Mouse (Mus musculus) midbrain, embryonic 13.5 days (tissue): ENCODE data around the gene Atf7. TPM values are rescaled to one million over a fixed set of nuclear protein-coding genes. Genes with fewer than 3 reads are reported as not detected.
"Not testable (repeated sequence)": the region's sequence is repeated elsewhere in the genome, so short reads cannot be mapped to it uniquely, and the experiment has no call there.

Experiments
- ATAC-seq: fragments of 200-750 bp; cut with Nextera tagmentation; 2 replicates; pipeline ENCODE4 v1.8.0; 2017; ENCODE audit warnings: mild to moderate bottlenecking, moderate TSS enrichment, moderate library complexity
- H3K27ac ChIP-seq: fragments of 300-500 bp; sonication (generic); 2 replicates; pipeline ENCODE4 v1.5.1; 2015; ENCODE audit warnings: inconsistent platforms, mild to moderate bottlenecking, moderate library complexity
- H3K27me3 ChIP-seq: fragments of 300-500 bp; sonication (generic); 2 replicates; pipeline ENCODE4 v1.6.1; 2015; ENCODE audit warnings: mild to moderate bottlenecking, inconsistent platforms
- H3K36me3 ChIP-seq: fragments of 300-500 bp; sonication (generic); 2 replicates; pipeline ENCODE4 v1.6.1; 2015; ENCODE audit warnings: mild to moderate bottlenecking, inconsistent platforms
- H3K4me1 ChIP-seq: fragments of 300-500 bp; sonication (generic); replicated peaks from 2 replicates; pipeline ENCODE4 v1.6.1; 2015; ENCODE audit warnings: inconsistent platforms
- H3K4me2 ChIP-seq: fragments of 300-500 bp; sonication (generic); replicated peaks from 2 replicates; pipeline ENCODE4 v1.6.1; 2015; ENCODE audit warnings: moderate library complexity, mild to moderate bottlenecking, inconsistent platforms
- H3K4me3 ChIP-seq: fragments of 300-500 bp; sonication (generic); replicated peaks from 2 replicates; pipeline ENCODE4 v1.5.1; 2015; ENCODE audit warnings: mild to moderate bottlenecking, inconsistent platforms
- H3K9ac ChIP-seq: fragments of 300-500 bp; sonication (generic); replicated peaks from 2 replicates; pipeline ENCODE4 v1.6.1; 2015; ENCODE audit warnings: mild to moderate bottlenecking, inconsistent platforms
- H3K9me3 ChIP-seq: fragments of 300-500 bp; sonication (generic); 2 replicates; pipeline ENCODE4 v1.6.1; 2016; ENCODE audit warnings: mild to moderate bottlenecking, inconsistent platforms
- WGBS: fragments of 180-500 bp; shearing (Covaris S2); methylation state at CpG from one replicate; pipeline ENCODE4 v1.1.7; 2015; 5-methylcytosine and 5-hydroxymethylcytosine counted together
- polyA plus RNA-seq: library from polyadenylated mRNA; unstranded; fragments of >200 nt; fragmentation: Nextera tagmentation; extraction: Ambion mirVana; gene quantifications from 2 replicates; pipeline ENCODE4 v1.2.1, GENCODE M21; 2015

The Atf7 gene
- polyA plus RNA-seq, 1 experiment from 2014 or later = 22.1 TPM

DNA sequence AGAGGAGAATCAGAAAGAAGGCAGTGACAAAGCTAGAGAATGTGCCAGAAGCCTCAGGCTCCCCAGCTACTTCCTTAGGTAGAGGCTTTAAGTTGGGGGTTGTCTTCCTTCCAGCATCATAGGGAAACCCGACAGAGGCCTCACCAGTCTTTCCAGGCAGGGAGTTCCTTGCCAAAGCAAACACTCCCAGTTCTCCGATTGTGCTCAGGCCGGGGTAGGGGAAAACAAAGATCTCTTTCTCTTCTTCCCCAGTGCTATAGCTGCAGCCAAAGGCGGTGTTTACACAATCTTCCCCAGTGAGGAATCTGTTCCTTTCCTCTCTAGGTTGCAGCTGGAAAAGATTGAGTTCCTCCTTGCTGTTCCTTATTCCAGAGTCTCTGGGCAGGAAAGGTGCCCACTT lies 31.4 kb upstream of the Atf7 start:
- no peak overlapping the region for H3K9ac ChIP-seq

DNA sequence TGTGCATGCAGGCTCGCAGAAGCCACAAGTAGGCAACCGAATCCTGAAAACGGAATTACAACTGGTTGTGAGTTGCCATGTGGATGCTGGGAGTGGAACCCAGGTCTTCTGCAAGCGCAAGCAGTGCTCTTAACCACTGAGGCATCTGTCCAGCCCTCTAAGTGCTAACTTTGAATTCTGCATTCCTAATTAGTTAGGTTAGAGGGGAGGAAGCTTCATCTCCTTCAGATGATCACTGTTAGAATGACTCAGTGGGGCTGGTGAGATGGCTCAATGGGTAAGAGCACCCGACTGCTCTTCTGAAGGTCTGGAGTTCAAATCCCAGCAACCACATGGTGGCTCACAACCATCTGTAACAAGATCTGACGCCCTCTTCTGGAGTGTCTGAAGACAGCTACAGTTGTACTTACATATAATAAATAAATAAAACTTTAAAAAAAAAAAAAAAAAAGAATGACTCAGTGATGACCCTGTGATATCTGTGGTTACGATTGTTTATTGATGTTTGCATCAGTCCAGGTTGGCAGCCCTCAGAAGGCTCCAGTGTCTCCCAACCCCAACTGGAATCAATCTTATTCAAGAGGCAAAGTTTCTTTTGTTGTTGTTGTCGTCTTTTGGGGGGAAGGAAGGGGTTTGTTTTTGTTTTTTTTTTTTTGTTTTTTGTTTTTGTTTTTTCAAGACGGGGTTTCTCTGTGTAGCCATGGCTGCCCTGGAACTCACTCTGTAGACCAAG lies 26.8 kb upstream of the Atf7 start:
- not testable (repeated sequence) for H3K9me3 ChIP-seq, H3K36me3 ChIP-seq, H3K27me3 ChIP-seq, H3K4me3 ChIP-seq, H3K9ac ChIP-seq, ATAC-seq, H3K4me2 ChIP-seq, H3K27ac ChIP-seq, H3K4me1 ChIP-seq
- WGBS = 84% methylated on average over 9 of the region's 9 CpGs

More for the DNA sequence above, 31.4 kb upstream of the Atf7 start:
- Histone ChIP-seq H3K9me3 (no peaks in the 10 kb centered on the region), H3K4me3 (no peak overlapping the region), H3K4me1 (0 out of 2 replicates have a peak, but pooled peaks cover 3% of the 10 kb centered on the region), H3K4me2 (no peak overlapping the region), H3K27me3 (no peaks in the 10 kb centered on the region), H3K36me3 (peaks cover 13% of the 10 kb centered on the region), H3K27ac (peak overlapping the region; percentile 51)
- ATAC-seq = no peak
- WGBS = 18% methylated on average over 4 of the region's 4 CpGs

DNA sequence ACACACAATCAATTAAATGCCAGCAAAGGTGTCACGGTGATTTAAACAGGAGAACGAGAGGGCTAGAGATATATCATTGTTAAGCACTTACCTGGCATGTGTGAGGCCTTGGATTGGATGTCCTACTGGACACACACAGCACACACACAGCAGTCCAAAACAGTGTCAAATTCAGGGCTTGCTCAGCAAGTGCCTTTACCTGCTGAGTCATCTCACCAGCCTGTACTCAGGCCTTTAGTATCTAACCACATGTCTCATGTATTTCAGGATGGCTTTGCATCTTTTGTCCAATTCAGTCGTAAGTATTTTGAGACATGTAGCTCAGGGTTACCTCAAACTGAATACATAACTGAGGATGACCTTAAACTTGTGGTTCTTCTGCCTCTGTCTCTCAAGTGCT lies 25.8 kb upstream of the Atf7 start:
- 90% methylated on average over 3 of the region's 3 CpGs for WGBS
- no peak overlapping the region for H3K27ac ChIP-seq
- no peak for ATAC-seq
- H3K4me1 ChIP-seq = no peaks in the 10 kb centered on the region
- no peak overlapping the region for H3K9ac ChIP-seq
- no peak overlapping the region for H3K4me2 ChIP-seq
- H3K9me3 ChIP-seq = no peaks in the 10 kb centered on the region
- H3K27me3 ChIP-seq = no peaks in the 10 kb centered on the region
- H3K4me3 ChIP-seq = no peak overlapping the region
- H3K36me3 ChIP-seq = no peaks in the 10 kb centered on the region

DNA sequence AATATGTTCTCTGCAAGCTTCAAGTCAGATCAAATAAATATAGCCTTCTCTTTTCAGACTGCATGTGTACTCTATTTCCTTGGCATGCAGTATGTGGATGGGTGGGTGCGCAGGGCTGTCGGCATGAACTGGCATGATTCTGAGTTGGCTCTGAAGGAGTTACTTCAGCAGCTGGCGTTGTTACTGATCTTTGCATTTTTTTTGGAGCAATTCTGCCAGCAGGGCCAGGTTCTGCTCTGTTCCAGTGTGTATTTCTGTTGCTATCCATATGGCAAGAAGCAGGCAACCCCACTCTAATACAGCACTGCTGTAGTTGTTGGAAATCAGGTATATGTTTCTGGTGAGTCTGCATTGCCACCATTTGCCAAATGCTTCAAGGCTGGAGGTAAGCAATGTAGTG lies 10.6 kb upstream of the Atf7 start:
- Histone ChIP-seq H3K4me2 (no peak overlapping the region), H3K9ac (no peak overlapping the region), H3K9me3 (no peaks in the 10 kb centered on the region), H3K27ac (no peak overlapping the region), H3K27me3 (no peaks in the 10 kb centered on the region), H3K4me3 (no peak overlapping the region), H3K4me1 (no peaks in the 10 kb centered on the region), H3K36me3 (no peaks in the 10 kb centered on the region)
- ATAC-seq = no peak
- 93% methylated on average over 3 of the region's 3 CpGs for WGBS

DNA sequence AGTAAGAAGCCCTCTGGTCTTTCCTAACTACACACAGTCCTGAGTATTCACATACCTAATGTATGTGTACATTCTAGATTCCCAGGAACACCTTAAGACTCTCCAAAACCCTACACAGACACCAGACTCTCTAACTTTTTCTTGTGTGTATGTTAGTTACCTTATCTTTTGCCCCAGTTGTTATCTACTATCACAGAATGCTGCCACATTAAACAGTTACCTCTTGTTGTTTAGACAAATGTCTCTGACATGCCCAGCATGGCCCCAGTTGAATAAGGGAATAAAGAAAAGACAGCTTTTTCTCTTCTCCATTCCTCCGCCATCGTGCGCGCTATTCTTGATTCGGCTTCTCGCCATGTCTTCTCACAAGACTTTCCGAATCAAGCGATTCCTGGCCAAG lies 9.4 kb upstream of the Atf7 start:
- H3K9me3 ChIP-seq = no peaks in the 10 kb centered on the region
- H3K27ac ChIP-seq = no peak overlapping the region
- no peaks in the 10 kb centered on the region for H3K36me3 ChIP-seq
- WGBS = 95% methylated on average over 8 of the region's 8 CpGs
- no peak overlapping the region for H3K4me3 ChIP-seq
- H3K4me1 ChIP-seq = no peaks in the 10 kb centered on the region
- no peak for ATAC-seq
- no peak overlapping the region for H3K4me2 ChIP-seq
- no peak overlapping the region for H3K9ac ChIP-seq
- no peaks in the 10 kb centered on the region for H3K27me3 ChIP-seq

DNA sequence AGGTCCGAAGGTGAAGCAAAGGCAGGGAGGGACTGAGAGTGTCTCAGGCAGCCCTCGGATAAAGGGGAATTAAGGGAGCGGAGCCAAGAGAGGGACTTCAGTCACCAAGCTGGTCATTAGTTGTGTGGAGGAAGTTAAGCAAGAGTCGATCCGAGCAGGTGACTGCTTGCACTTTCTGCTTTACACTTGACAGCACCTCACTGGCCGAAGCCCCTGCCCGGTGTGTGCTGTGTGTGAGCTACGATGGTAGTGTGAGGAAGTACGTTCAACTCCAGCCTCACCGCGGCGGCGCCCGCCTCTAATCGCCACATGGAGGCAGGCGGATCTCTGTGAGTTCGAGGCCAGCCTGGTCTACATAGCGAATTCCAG lies 407 bp upstream of the Atf7 start:
- no peaks in the 10 kb centered on the region for H3K36me3 ChIP-seq
- H3K4me1 ChIP-seq = peaks cover 19% of the 10 kb centered on the region
- H3K9ac ChIP-seq = peak overlapping the region; percentile 74
- WGBS = under 1% methylated on average over 18 of the region's 18 CpGs
- no peaks in the 10 kb centered on the region for H3K9me3 ChIP-seq
- peak overlapping the region; percentile 82 for H3K4me2 ChIP-seq
- H3K4me3 ChIP-seq = peak overlapping the region; percentile 65
- H3K27me3 ChIP-seq = no peaks in the 10 kb centered on the region
- H3K27ac ChIP-seq = peak overlapping the region; percentile 94
- peak; percentile 40; the same call in 1 of the 2 replicates for ATAC-seq

DNA sequence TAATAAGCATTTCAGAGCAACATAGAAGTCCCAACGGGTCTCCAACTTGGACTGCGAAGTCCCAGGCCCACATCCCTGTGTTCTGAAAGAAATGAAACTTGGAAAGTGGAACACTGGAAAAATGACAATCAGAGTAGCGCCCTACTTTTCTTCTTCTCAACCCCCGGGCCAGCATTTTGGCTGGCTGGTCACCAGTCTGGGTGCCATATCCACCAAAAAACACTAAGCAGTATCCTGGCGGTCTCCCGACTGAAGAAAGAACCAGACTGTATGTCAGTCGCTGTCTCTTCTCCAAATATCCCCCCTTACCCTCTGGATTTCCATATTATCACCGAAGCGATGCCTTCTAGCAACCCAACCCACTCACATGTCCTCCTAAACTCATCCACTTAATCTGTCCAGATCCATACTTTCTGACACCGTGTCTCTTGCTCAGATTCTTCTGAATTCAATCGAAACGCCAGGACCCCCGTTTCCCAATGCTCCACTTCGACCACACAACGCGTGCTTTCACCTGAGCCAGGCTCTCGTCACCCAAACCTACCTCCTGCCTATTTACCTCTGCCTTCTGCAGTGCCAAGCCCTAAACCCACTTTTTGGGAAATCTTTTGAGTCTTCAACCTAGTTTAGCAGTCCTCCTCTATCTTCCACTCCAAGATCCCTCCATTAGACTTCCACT lies 834 bp downstream of the Atf7 start:
- Histone ChIP-seq H3K9me3 (no peaks in the 10 kb centered on the region), H3K4me2 (peak overlapping the region; percentile 82), H3K9ac (peak overlapping the region; percentile 63), H3K27me3 (no peaks in the 10 kb centered on the region), H3K4me3 (peak overlapping the region; percentile 65), H3K4me1 (peaks cover 19% of the 10 kb centered on the region), H3K36me3 (no peaks in the 10 kb centered on the region), H3K27ac (no peak overlapping the region)
- 6% methylated on average over 17 of the region's 17 CpGs for WGBS
- no peak; the same call in 1 of the 2 replicates for ATAC-seq

DNA sequence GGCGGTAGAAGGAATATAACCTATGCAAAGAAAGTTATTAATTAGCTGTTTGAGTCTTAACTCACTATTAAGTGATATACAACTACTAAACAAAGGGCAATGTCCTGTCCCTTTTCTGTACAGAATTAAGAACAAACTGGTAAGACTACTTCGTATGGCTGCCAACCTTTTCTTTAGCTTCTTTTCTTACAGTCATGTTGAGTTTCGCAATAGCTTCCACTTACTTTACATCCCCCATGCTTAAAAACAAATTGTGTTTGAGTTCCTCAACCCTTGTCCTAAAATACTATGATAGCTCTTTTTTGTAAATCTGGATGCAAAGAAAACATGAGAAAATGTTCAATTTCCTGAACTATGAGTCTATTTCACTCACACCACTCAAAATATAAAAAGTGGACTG lies 2.1 kb downstream of the Atf7 start:
- Histone ChIP-seq H3K36me3 (no peaks in the 10 kb centered on the region), H3K4me3 (no peak overlapping the region), H3K27me3 (no peaks in the 10 kb centered on the region), H3K9ac (no peak overlapping the region; the same call in 1 of the 2 replicates), H3K4me2 (no peak overlapping the region), H3K27ac (no peak overlapping the region), H3K4me1 (peaks cover 19% of the 10 kb centered on the region), H3K9me3 (no peaks in the 10 kb centered on the region)
- ATAC-seq = no peak
- 93% methylated on average over 3 of the region's 3 CpGs for WGBS

DNA sequence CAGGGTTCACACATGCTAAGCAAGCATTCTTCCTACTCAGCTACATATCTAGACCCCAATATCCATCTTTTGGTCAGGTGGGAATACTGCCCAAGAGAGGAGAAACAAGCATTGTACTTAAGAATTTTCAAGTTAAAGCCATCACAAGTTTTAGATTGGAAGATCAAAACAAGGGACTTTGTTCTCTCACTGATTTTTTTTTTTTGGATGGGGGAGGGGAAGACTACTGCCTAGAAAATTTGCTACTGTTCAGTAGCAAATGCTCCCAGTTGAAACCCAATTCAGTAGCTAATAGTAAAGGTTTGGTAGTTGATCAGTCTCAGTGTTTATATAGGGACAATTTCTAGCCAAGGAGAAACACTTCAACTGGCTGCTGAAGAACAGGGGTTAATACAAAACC lies 2.7 kb downstream of the Atf7 start:
- Histone ChIP-seq H3K9me3 (no peaks in the 10 kb centered on the region), H3K27ac (no peak overlapping the region), H3K36me3 (no peaks in the 10 kb centered on the region), H3K4me3 (no peak overlapping the region), H3K4me2 (no peak overlapping the region), H3K4me1 (peaks cover 19% of the 10 kb centered on the region), H3K9ac (no peak overlapping the region), H3K27me3 (no peaks in the 10 kb centered on the region)
- no peak for ATAC-seq

DNA sequence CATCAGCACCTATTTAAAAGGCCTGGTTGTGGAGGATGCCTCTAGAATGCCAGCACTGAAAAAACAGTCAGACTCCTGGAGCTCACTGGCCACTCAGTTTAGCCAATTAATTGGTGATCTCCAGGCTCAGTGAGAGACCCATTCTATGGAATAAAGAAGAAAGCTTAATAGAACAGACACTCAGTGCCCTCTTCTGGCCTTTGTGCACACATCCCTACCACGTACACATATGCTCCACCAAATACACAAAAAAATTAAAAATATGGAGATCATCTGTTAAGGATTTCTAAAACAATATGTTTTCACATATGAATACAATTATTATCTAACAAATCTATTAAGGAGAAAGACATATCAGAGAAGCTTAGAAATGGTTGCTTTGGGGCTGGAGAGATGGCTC lies 4.5 kb downstream of the Atf7 start:
- WGBS = 89% methylated on average over 1 of the region's 1 CpGs
- Histone ChIP-seq H3K36me3 (no peaks in the 10 kb centered on the region), H3K4me3 (no peak overlapping the region), H3K4me2 (no peak overlapping the region), H3K9ac (no peak overlapping the region), H3K27ac (no peak overlapping the region), H3K9me3 (no peaks in the 10 kb centered on the region), H3K27me3 (no peaks in the 10 kb centered on the region), H3K4me1 (peaks cover 14% of the 10 kb centered on the region)
- no peak for ATAC-seq

DNA sequence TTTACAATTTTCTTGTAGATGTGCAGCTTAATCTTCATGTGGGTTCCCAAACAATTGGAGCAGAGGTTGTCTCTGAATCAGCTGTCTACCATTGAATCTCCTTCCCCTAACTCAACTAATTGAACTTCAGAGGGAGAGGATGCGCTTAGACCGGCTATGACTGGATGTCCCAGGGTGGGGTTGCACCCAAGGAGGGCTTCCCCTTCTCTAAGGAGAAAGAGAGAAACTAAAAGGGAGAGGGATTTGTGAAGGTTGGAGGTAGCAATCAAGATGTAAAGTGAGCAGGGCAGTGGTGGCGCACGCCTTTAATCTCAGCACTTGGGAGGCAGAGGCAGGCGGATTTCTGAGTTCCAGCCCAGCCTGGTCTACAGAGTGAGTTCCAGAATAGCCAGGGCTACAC lies 5.8 kb downstream of the Atf7 start:
- ATAC-seq = no peak
- Histone ChIP-seq H3K4me3 (no peak overlapping the region), H3K9ac (no peak overlapping the region), H3K4me1 (peaks cover 11% of the 10 kb centered on the region), H3K27me3 (no peaks in the 10 kb centered on the region), H3K27ac (no peak overlapping the region), H3K36me3 (no peaks in the 10 kb centered on the region), H3K9me3 (no peaks in the 10 kb centered on the region), H3K4me2 (no peak overlapping the region)
- whole genome bisulfite sequencing = 96% methylated on average over 5 of the region's 5 CpGs

DNA sequence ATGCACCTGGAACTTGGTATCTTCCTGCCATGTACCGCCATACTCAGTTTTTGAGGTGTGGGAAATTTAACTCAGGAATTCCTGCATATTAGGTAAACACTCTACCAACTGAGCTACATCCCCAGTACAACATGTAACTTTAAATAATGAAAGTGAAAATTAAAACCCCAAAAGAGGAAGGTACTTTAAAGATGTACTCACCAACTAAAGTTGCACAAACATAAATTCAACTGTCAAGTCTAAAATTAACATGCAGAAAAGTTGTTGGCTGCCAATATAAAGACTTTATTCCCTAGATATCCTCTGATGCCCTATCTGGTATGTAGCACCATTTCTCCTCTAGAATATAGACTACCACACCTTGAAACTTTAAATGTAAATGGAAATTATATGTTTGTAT lies 7.6 kb downstream of the Atf7 start:
- H3K4me1 ChIP-seq = no peaks in the 10 kb centered on the region; the same call in 1 of the 2 replicates
- no peak overlapping the region for H3K4me2 ChIP-seq
- WGBS = 90% methylated on average over 1 of the region's 1 CpGs
- no peak overlapping the region for H3K4me3 ChIP-seq
- H3K36me3 ChIP-seq = no peaks in the 10 kb centered on the region
- no peaks in the 10 kb centered on the region for H3K9me3 ChIP-seq
- H3K9ac ChIP-seq = no peak overlapping the region
- H3K27me3 ChIP-seq = no peaks in the 10 kb centered on the region
- ATAC-seq = no peak
- no peak overlapping the region for H3K27ac ChIP-seq
